Mouse (Mus musculus) liver, embryonic 11.5 days (tissue): ENCODE data around the gene Itgav. TPM values are rescaled to one million over a fixed set of nuclear protein-coding genes. Genes with fewer than 3 reads are reported as not detected.

Experiments
- ATAC-seq: fragments of 200-750 bp; cut with Nextera tagmentation; replicated peaks from 2 replicates; pipeline ENCODE4 v1.8.0; 2017; ENCODE audit warnings: moderate number of reproducible peaks, mild to moderate bottlenecking, moderate TSS enrichment, moderate library complexity; ENCODE audit not compliant: low FRiP score
- DNase-seq: peaks from one replicate; pipeline ENCODE4 v3.0.0-alpha.2; 2017; ENCODE audit warnings: low spot score
- H3K27ac ChIP-seq: fragments of 300-500 bp; sonication (generic); 2 replicates; pipeline ENCODE4 v1.5.1; 2014; ENCODE audit warnings: mild to moderate bottlenecking, low read depth, low read length, control low read depth
- H3K27me3 ChIP-seq: fragments of 300-500 bp; sonication (generic); replicated peaks from 2 replicates; pipeline ENCODE4 v1.6.1; 2014; ENCODE audit warnings: low read length, mixed read lengths; ENCODE audit not compliant: control insufficient read depth, insufficient read depth
- H3K36me3 ChIP-seq: fragments of 300-500 bp; sonication (generic); 2 replicates; pipeline ENCODE4 v1.6.1; 2014; ENCODE audit warnings: mild to moderate bottlenecking, low read length, moderate library complexity, mixed read lengths; ENCODE audit not compliant: control insufficient read depth, insufficient read depth
- H3K4me1 ChIP-seq: fragments of 300-500 bp; sonication (generic); replicated peaks from 2 replicates; pipeline ENCODE4 v1.6.1; 2014; ENCODE audit warnings: low read length, mixed read lengths; ENCODE audit not compliant: control insufficient read depth, insufficient read depth
- H3K4me2 ChIP-seq: fragments of 300-500 bp; sonication (generic); 2 replicates; pipeline ENCODE4 v1.6.1; 2014; ENCODE audit warnings: mild to moderate bottlenecking, control low read depth, moderate library complexity
- H3K4me3 ChIP-seq: fragments of 300-500 bp; sonication (generic); 2 replicates; pipeline ENCODE4 v1.5.1; 2014; ENCODE audit warnings: low read depth, low read length, control low read depth
- H3K9ac ChIP-seq: fragments of 300-500 bp; sonication (generic); 2 replicates; pipeline ENCODE4 v1.6.1; 2014; ENCODE audit warnings: low read depth, low read length, control low read depth
- H3K9me3 ChIP-seq: fragments of 300-500 bp; sonication (generic); 2 replicates; pipeline ENCODE4 v1.6.1; 2016; ENCODE audit warnings: low read length, inconsistent platforms, mixed read lengths; ENCODE audit not compliant: control insufficient read depth
- WGBS: fragments of 180-500 bp; shearing (Covaris S2); extraction: QIAGEN DNeasy Blood & Tissue Kit; methylation state at CpG from one replicate; pipeline ENCODE4 v1.1.7; 2014; 5-methylcytosine and 5-hydroxymethylcytosine counted together
- polyA plus RNA-seq: library from polyadenylated mRNA; unstranded; fragments of >200 nt; fragmentation: Nextera tagmentation; extraction: Ambion mirVana; gene quantifications from 2 replicates; pipeline ENCODE4 v1.2.1, GENCODE M21; 2014

The Itgav gene
- polyA plus RNA-seq, 1 experiment from 2014 or later, result 38.3 TPM

DNA sequence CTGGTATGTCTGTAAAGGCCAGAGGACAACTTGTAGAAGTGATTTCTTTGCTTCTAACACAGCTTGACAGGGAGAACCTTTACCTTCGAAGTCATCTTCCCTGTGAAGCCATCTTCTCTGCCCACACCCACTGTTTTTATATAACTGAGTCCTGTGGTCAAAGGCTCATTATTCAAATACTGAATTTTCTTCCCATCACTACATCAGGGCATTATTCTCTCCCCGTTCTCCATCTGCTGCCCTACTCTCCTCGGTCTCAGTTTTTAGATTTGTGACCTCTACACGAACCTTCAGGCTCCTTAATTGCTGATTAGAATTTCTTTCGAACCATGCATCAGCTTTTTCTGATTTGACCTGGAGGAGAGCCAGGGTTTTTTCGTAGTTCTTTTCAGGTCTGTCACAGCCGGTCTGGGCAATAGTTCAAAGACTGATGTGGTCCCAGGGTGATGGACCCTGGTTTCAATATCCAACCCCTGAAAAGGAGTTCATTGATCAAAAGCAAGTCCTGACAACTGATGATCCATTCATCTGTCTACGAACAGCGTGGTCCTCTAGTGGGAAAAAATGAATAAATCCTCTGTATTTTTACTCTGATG is 73.8 kb downstream of the Itgav start:
- H3K9ac ChIP-seq, result no peak overlapping the region
- WGBS, result 79% methylated on average over 9 of the region's 9 CpGs
- H3K27ac ChIP-seq, result no peak overlapping the region
- DNase-seq, result no peak
- H3K9me3 ChIP-seq, result no peaks in the 10 kb centered on the region
- H3K36me3 ChIP-seq, result 0 out of 2 replicates have a peak, but pooled peaks cover 8% of the 10 kb centered on the region
- ATAC-seq, result no peak
- no peak overlapping the region for H3K4me3 ChIP-seq
- H3K4me2 ChIP-seq, result no peak overlapping the region
- no peaks in the 10 kb centered on the region for H3K4me1 ChIP-seq
- no peaks in the 10 kb centered on the region for H3K27me3 ChIP-seq

DNA sequence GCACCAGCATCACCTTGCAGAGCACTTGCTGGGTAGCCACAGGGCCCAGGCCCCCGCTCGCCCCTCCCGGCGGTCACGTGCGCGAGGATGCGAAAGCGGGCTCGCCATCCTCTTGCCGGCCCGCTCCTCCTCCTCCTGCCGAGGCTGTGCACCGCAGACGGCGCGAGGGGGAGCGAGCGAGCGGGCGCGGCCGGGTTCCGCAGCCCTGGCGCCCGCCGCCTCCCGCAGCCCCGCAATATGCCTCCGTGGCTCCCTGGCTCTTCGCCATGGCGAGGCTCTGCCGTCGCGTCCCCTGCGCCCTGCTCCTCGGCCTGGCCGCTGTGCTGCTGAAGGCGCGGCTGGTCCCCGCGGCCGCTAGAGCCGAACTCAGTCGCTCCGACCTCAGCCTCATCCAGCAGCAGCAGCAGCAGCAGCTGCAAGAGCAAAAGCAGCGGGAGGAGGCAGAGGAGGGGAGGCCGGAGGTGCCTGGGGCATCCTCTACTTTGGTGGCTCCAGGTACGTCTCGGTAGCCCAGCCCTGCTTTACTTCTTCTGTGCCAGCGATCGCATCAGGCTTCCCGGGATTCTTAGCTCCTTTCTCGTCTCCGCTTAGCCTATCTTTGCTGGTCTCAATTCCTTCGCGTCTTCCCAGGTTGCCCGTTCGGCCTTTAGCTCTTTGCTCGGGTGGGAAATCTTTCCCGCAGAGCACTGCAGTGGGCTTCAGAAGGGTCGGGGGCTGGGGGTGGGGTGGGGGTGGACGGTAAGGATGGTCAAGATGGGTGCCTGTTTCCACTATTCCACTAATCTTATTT is 88.5 kb downstream of the Itgav start, which contains the start of gene Fam171b:
Gene Fam171b, plus strand, starts transcription at position 154 of the 790 bp plus-strand sequence.
- Histone ChIP-seq H3K27ac (no peak within 1 kb of the TSS), H3K4me2 (peak within 1 kb of the TSS; percentile 79), H3K27me3 (peaks cover 27% of the 10 kb centered on the region), H3K9me3 (no peaks in the 10 kb centered on the region), H3K9ac (peak within 1 kb of the TSS; percentile 42; the same call in 1 of the 2 replicates), H3K4me1 (no peaks in the 10 kb centered on the region), H3K4me3 (peak within 1 kb of the TSS; percentile 58), H3K36me3 (no peaks in the 10 kb centered on the region)
- ATAC-seq, result peak; percentile 82
- peak; percentile 60 for DNase-seq
- 1% methylated on average over 63 of the region's 63 CpGs for WGBS

DNA sequence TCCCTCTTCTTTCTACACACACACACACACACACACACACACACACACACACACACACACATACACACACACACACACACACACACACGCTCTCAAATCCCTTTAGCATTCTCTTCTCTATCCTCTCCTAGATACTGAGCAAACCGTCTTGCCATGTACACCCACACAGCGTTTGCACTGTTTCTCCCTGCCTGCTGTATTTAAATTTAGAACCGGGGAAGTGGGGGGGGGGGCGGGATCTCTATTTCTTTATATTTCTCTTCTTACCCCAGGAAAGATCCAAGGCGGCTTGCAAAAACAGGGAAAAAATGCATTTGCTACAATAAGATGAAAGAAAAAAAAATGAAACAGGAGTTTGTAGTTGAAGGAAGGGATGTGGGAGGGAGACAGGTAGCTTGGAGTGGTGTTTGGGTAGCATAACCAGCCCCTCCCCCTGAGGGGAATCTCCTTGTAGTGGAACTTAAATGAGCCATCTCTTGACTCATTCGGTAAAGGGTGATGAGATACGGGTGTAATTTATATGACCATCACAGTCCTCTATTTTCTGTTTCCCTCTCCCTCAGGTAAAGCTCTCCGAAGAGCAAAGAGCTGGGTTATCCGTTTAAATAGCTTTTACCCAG is 89.2 kb downstream of the Itgav start:
- DNase-seq (no peak), ATAC-seq (no peak)
- peak overlapping the region; percentile 79 for H3K4me2 ChIP-seq
- peaks cover 27% of the 10 kb centered on the region for H3K27me3 ChIP-seq
- H3K4me1 ChIP-seq, result no peaks in the 10 kb centered on the region
- WGBS, result 18% methylated on average over 10 of the region's 10 CpGs
- no peaks in the 10 kb centered on the region for H3K36me3 ChIP-seq
- no peak overlapping the region for H3K9ac ChIP-seq
- H3K4me3 ChIP-seq, result peak overlapping the region; percentile 58
- no peaks in the 10 kb centered on the region for H3K9me3 ChIP-seq
- H3K27ac ChIP-seq, result no peak overlapping the region

DNA sequence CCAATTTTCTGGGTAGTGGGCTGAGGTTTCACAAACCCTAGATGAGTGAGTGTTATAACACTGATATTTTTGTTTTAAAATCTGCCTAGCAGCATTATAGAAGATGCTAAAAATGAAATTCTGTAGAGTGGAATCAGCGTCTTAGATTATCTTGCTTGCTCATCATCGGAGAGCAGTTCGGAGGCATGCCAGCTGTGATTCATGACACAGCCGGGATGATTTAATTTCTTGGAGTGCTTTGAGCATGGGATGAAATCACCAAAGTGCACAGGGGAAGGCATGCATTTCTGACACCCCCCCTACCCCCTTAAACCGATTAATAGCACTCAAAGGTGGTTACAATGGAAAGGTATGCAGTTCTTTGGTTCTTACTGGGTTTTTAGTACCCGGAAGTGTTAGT is 89.8 kb downstream of the Itgav start:
- 66% methylated on average over 6 of the region's 6 CpGs for WGBS
- H3K27me3 ChIP-seq, result peaks cover 27% of the 10 kb centered on the region
- H3K36me3 ChIP-seq, result no peaks in the 10 kb centered on the region
- DNase-seq (no peak), ATAC-seq (no peak)
- no peak overlapping the region for H3K4me2 ChIP-seq
- H3K9me3 ChIP-seq, result no peaks in the 10 kb centered on the region
- no peaks in the 10 kb centered on the region for H3K4me1 ChIP-seq
- H3K9ac ChIP-seq, result no peak overlapping the region
- H3K4me3 ChIP-seq, result no peak overlapping the region
- no peak overlapping the region for H3K27ac ChIP-seq

DNA sequence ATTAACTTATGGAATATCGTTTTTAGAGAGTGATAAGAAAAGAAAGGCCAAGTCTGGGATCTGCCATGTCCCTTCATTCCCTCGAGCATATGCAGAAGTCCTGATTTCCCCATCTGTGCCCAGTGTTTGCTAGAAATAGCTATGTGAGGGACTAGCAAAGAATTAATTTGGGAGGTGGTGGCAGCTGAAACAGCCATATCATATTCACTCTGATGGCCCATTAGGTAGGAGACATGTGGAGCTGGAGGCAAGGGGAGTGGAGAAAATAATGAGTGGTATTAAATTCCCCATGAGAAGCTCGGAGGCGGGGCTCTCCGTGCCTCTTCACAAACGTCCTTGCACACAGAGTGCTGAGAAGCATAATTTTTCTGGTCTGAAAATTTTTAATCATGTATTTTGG is 92.0 kb downstream of the Itgav start:
- Histone ChIP-seq H3K9me3 (no peaks in the 10 kb centered on the region), H3K4me2 (no peak overlapping the region), H3K27ac (no peak overlapping the region), H3K27me3 (peaks cover 27% of the 10 kb centered on the region), H3K4me1 (no peaks in the 10 kb centered on the region), H3K4me3 (no peak overlapping the region), H3K36me3 (no peaks in the 10 kb centered on the region), H3K9ac (no peak overlapping the region)
- ATAC-seq (no peak), DNase-seq (no peak)
- 73% methylated on average over 6 of the region's 6 CpGs for WGBS

DNA sequence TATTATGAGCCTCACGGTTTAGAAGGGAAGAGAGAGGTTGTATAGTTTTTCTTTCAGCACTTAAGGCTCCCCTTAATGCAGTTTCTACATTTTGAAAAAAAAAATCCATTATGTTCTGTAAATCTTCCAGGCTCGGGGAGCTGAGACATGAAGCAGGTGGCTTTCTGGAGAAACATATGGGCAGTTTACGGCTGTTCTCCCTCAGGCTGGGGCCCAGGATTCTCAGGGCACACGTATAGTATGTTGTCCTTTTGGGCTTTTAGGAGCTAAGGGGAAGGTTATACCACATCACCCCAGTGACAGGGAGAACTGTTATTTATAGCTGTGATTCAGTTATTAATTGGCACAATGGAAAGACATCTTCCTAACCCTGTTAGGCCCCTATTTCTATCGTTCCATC is 101.0 kb downstream of the Itgav start:
- Histone ChIP-seq H3K4me2 (no peak overlapping the region), H3K9ac (no peak overlapping the region), H3K27ac (no peak overlapping the region), H3K4me1 (no peaks in the 10 kb centered on the region), H3K27me3 (no peaks in the 10 kb centered on the region), H3K36me3 (no peaks in the 10 kb centered on the region), H3K4me3 (no peak overlapping the region), H3K9me3 (no peaks in the 10 kb centered on the region)
- ATAC-seq (no peak), DNase-seq (no peak)
- 69% methylated on average over 5 of the region's 5 CpGs for WGBS

DNA sequence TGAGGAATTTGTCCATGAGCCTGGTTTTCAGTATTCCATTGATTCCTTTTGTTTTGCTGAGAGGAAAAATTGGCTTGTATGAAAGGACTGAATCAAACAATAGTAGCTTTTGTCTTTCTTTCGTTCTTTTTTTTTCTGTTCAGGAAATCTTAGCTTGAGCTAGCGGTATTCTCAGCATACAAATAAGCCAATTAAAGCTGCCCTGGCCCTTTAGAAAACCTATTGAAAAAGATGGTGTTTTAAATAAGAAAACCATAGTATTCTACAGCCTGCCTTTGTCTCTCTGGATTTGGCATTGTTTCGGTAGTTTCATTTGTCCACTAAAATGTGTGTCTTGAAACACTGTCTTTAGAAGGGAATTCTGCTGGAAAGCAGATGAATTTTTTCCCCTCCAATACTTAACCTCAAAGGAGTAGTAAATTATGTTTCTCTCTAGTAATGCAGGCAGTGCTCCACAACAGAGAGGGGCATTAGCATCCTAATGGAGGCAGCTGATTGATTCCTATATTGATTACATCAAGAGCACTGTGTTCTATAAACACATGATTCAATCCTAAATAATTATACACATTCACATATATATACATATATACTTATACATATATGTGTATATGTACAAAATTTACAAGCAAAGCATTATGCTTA is 104.8 kb downstream of the Itgav start:
- no peaks in the 10 kb centered on the region for H3K9me3 ChIP-seq
- H3K4me2 ChIP-seq, result no peak overlapping the region
- H3K27me3 ChIP-seq, result no peaks in the 10 kb centered on the region
- no peaks in the 10 kb centered on the region for H3K4me1 ChIP-seq
- 82% methylated on average over 3 of the region's 3 CpGs for WGBS
- ATAC-seq, result no peak
- no peak overlapping the region for H3K4me3 ChIP-seq
- H3K9ac ChIP-seq, result no peak overlapping the region
- H3K27ac ChIP-seq, result no peak overlapping the region
- H3K36me3 ChIP-seq, result no peaks in the 10 kb centered on the region
- no peak for DNase-seq

DNA sequence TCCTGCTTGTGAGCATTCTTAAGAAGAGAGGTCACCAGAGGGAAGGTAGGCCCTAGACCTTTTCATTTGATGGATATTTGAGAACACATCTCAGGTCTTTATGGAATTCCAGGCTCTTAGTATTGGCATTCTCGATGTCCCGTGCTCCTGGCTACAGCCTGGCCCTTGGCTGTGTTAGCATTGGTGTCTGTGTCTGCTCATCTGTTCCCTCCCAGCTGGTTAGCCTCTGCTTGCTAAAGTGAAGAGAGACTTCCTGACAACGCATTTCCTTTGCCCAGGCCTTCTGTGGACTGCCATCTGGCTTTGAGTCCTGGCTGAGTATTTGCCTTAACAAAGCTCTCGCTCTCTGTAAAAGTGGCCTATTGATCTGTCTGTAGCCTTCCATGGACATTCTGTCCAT is 108.7 kb downstream of the Itgav start:
- Histone ChIP-seq H3K27ac (no peak overlapping the region), H3K4me2 (no peak overlapping the region), H3K27me3 (no peaks in the 10 kb centered on the region), H3K9me3 (no peaks in the 10 kb centered on the region), H3K4me1 (no peaks in the 10 kb centered on the region), H3K36me3 (no peaks in the 10 kb centered on the region), H3K9ac (no peak overlapping the region), H3K4me3 (no peak overlapping the region)
- 78% methylated on average over 4 of the region's 4 CpGs for WGBS
- DNase-seq, result no peak
- no peak for ATAC-seq
